Mouse (Mus musculus) left cerebral cortex, adult 2 months (tissue): ENCODE data around the gene Olfr958. TPM values are rescaled to one million over a fixed set of nuclear protein-coding genes. Genes with fewer than 3 reads are reported as not detected.

Experiments used
- DNase-seq, 2 experiments: peaks; one replicate each; pipeline ENCODE4 v3.0.0; 2021 to 2022; ENCODE audit warnings: low spot score in 2 of 2, mixed read lengths in 1 of 2; ENCODE audit errors: extremely low spot score in 1 of 2
- H3K27ac ChIP-seq: fragments of 200-600 bp; 2 replicates; pipeline ENCODE4 v1.8.1; 2022
- H3K4me3 ChIP-seq: fragments of 200-600 bp; 2 replicates; pipeline ENCODE4 v1.8.1; 2022
- CTCF ChIP-seq: fragments of 200-600 bp; IDR thresholded peaks from 2 replicates; pipeline ENCODE4 v1.8.1; 2022; ENCODE audit warnings: antibody characterized with exemption, mild to moderate bottlenecking, moderate library complexity
- intact Hi-C: fragments of 180-260 bp; cut with DNase I; formaldehyde crosslinking; loops from one replicate; pipeline ENCODE4 v1.15.1; 2025
- long read RNA-seq, 2 experiments: library from polyadenylated mRNA; stranded (forward); transcript quantifications; one replicate each; pipeline ENCODE4 v2.0.0; 2021; ENCODE audit warnings: borderline mapping rate in 2 of 2
- total RNA-seq, 2 experiments: library from RNA; stranded (reverse); gene quantifications; 2 replicates each; pipeline ENCODE4 v1.2.3; 2021

Gene Olfr958
- not detected for total RNA-seq
- long read RNA-seq, experiment 1: 0 reads
- long read RNA-seq, experiment 2: 0 reads

DNA sequence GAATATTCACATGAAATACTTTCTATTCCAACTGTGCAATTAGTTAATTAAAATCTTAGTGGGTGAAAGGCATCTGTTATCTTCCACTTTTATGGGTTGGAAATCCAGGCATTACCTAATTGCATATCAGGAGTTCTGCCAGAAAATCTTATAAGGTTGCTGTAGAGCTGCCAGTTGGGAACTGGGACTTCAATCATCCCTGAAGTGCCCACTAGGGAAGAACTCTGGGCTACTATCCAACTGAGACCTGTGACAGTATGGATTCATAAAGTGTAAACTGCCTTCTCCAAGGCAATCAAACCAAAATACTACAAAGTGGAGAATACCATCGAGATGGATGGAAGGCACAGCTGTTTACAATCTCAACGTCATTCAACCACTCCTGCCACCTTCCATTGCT lies at the start of gene Olfr958:
TSS of gene Olfr958 (minus strand) at position 109 of the 400 bp plus-strand sequence.
- no peak for TF ChIP-seq CTCF
- no peak within 1 kb of the TSS for H3K27ac ChIP-seq
- no peak within 1 kb of the TSS for H3K4me3 ChIP-seq
- DNase-seq: no peak
- intact Hi-C loops: no loop called here

DNA sequence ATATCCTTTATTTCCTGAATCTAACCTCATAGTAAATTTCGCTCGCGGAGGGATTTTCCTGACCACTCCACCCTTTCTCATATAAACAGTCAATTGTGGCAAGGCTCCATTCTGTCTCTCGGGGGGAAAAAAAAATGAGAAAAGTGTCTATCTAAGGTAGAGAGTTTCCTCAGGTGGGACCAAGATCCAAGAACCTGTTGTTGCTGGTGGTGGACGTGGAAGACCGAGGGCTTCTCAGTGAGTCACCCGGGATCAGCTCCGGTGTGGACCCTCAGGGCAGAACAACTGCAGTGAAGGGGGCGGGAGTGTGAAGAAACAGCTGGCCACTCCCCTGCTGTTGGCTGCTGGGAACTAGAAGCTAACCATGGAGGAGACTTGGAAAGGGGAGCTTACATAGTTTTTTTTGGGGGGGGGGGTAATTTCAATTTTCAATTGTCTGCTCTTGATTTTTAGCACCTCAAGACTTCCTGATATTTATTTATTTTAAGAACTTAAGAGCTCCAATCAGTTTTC lies 49.5 kb upstream of the Olfr958 start:
- Histone ChIP-seq H3K27ac (no peak overlapping the region), H3K4me3 (peak overlapping the region; percentile 17)
- intact Hi-C loops: no loop called here
- no peak for TF ChIP-seq CTCF
- no peak for DNase-seq

DNA sequence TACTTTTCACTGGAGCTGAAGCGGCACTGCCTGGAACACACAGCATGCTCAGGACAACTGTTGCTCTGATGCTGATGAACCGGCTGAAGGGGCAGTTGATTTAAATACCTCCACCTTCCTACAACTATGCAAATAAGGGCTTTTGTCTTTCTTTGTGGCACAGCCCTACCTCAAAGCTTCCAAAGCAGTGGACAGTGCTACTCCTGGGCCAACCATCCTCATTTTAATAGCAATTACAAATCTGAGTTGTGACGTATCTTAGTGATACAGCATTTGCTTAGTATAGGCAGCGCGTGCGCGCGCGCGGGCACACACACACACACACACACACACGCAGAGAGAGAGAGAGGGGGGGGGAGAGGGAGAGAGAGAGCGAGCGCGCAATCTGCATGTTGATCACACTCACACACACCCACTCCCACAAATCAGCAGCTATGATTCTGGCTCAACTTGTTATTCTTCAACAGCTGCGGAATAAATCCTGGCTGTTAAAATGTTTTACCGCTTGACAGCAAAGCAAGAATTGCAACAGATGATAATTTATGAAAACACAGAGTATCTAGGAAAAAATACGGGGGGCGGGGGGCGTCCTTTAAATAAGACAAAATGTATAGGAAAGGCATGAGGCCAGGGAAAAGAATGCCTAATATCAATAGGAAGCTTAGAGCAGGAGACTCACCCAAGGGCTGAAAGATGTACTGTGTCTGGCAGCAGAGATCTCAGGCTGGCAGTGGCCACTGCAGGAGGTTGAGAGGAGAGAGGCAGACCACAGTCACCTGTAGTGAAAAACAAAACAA lies 48.9 kb upstream of the Olfr958 start:
- intact Hi-C loops: no loop called here
- DNase-seq: peak; percentile 14 to 16
- TF ChIP-seq CTCF: no peak
- peak overlapping the region; percentile 26 for H3K4me3 ChIP-seq
- H3K27ac ChIP-seq: no peak overlapping the region

DNA sequence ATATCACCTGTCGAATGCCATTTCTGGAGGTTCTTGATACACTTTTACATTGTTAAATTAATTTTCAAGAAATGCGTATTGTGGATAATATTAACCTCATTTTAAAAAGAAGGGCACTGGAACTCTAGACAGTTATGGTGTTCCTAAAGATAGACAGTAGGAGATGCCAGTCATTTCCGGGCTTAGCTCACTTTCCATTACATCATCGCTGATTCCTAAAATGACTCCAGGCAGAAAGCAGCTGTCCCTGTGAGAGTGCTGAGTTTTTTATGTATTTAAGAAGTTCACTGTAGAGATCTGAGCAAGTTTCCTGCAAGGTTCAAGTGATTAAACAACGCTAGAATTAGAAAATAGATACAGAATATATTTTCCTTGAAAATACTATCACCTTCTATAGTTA lies 23.2 kb upstream of the Olfr958 start:
- H3K27ac ChIP-seq: no peak overlapping the region
- intact Hi-C loops: no loop called here
- no peak for TF ChIP-seq CTCF
- no peak overlapping the region for H3K4me3 ChIP-seq
- no peak for DNase-seq

DNA sequence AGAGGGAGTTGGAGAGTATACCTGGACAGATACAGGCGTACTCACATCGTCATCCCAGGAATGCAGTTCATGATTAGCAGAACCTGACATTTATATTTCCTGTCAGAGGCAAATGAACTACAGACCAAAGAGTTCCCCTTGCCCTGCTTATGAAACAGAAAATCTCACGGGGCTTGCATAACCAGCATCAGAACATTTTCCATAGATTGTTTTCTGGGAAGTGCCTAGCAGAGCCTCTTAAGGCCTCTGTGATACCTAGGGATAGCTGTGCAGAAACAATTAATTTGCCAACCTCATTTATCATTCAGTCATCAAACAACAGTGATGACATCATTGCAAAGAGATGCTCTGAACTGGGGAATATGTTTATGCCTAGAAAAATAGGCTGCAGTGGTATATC lies 21.6 kb upstream of the Olfr958 start, which contains the start of gene Olfr959:
TSS of gene Olfr959 (minus strand) at position 101 of the 400 bp plus-strand sequence.
- no peak for DNase-seq
- Histone ChIP-seq H3K4me3 (no peak within 1 kb of the TSS), H3K27ac (no peak within 1 kb of the TSS)
- TF ChIP-seq CTCF: no peak
- intact Hi-C loops: no loop called here

DNA sequence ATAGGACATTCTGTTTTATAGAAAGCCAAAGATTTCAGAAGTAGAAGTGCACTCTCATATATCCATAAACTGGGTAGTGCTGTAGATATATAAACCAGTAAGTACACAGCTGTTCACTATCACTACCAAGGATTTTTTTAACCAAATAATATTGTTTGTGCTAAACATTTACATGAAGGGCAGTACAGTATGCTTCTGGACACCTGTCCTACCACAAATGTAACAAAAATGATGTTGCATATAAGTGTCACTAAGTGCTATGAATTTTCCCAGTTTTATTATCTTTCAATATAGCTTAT lies 4.4 kb upstream of the Olfr958 start:
- Histone ChIP-seq H3K4me3 (no peak overlapping the region), H3K27ac (no peak overlapping the region; the same call in 1 of the 2 replicates)
- no peak for DNase-seq
- TF ChIP-seq CTCF: no peak
- intact Hi-C loops: no loop called here

DNA sequence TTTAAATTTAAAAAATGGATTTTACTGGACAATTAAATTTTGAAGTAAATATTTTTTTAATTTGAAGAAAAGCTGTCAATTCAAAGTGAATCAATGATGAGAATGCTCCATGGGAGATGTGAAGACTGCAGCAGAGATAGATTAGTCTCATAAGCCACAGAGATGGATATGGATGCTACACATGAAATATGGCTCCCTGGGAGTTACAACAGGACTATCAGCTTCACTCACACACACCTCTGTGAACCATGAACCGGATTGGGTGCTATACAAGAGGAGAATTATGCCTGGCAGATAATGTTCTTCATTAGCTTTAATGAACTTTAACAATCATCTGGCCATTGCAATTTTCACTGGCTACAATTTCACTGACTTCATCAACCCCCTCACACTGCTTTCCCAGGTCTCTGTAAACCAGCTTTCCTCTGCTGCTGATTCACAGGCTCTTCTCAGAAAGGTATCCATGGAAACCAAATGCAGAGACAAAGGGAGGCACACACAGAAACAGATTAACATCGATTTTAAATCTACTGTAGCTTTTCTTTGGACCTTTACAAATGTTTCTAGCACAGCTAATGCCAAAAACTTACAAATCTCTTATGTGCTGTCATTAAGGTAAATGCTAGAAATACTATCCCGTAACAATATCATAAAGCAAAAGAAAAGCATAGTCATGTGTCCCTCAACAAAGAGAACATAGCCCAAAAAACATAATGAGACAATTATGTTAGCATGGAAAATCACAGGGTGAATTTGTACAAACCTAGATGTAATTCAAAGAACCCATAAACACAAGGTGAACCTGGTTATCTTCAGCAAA lies 3.9 kb upstream of the Olfr958 start:
- Histone ChIP-seq H3K4me3 (no peak overlapping the region), H3K27ac (peak overlapping the region; percentile 49; the same call in 1 of the 2 replicates)
- intact Hi-C loops: no loop called here
- TF ChIP-seq CTCF: no peak
- peak in 1 of 2 experiments; percentile 15 for DNase-seq

DNA sequence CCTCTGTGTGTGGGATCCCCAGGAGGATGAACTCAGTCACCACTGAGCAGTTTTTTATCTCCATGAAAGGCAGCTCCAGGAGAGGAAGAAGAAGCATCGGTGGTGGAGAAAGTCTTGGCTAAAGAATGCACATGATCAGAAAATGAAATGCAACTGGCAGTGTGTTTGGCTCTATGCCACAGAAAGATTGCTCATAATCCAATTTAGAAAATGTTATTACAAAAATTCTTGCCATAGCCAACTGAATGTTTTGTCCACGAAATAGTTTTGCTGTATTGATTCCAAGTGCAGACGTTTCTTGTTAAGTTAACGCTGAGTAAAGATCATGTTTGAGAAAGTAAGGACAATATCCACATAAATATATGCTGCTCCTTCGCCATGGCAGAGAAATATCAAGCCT lies 3.0 kb downstream of the Olfr958 start:
- intact Hi-C loops: no loop called here
- no peak for TF ChIP-seq CTCF
- Histone ChIP-seq H3K27ac (no peak overlapping the region), H3K4me3 (no peak overlapping the region)
- no peak for DNase-seq

DNA sequence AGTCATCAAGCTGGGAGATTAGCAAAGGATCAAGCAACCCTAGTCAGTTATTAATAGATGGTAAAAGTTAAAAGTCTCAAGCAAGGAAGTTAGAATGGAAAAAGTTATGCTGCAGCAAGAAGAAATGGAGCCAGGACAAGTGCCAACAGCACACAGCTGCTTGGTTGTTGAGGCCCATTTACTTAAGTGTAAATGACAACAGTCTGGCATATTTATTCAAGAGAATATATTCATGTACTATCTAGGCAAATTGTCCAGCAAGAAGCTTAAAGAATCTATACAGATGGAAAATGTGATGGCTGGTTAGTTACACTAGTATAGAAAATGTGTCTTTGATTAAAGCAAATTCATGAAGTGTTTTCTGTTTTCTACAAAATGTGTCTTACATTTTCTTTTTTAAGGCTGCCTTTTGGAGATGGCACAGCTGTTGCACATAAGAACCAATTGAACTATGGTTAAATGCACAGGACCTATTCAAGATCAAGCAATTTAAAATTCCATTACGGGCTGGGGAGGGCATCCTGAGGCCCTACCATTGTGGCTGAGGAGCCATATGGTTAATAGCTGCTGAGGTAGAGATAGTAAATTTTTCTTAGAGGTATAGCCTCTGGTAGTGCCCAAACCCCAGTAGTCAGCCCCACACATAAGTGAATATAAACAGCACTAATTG lies 30.1 kb downstream of the Olfr958 start:
- TF ChIP-seq CTCF: no peak
- H3K4me3 ChIP-seq: no peak overlapping the region
- H3K27ac ChIP-seq: no peak overlapping the region
- intact Hi-C loops: no loop called here
- no peak for DNase-seq

DNA sequence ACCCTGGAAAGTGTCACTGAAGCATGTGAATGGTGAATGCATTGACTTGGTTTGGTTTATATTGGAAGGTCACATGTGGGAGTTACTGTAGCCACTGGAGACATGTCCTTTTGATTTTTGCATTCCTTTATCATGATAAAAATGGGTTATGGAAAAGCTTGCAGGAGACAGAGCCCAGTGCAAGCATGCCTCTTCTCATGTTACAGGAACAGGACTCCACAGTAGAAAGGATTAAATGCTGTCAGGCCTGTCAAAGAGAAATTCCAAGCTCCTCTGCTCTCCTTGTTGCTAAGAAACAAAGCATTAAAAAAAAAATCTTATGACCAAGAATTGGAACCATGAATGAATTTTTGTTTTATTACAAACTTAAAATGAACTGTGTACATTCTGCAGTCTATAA lies 35.3 kb downstream of the Olfr958 start:
- DNase-seq: no peak
- no peak for TF ChIP-seq CTCF
- no peak overlapping the region for H3K27ac ChIP-seq
- intact Hi-C loops: loop anchor here (10.0 kb wide), 2 partner anchors 676 to 714 kb away; partner anchors contain the start of gene Zfp202
- no peak overlapping the region for H3K4me3 ChIP-seq

DNA sequence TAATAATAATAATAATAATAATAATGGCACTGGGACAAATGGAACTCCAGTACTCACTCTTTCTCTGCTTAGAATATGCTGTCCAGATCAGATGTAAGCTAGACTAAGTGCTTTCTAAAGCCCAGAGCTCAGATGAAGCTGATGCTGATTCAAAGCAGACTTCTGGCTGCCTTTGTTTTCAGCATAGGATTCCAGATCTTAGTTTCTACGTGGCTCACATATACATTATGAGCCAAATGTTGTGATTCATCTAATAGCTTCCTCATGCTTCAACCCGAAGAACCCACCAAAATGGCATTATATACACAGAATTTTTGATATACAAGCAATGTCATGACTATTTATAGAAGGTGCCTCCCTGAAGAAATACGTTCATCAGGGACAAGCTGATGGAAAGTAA lies 38.3 kb downstream of the Olfr958 start, which contains the start of gene Olfr957:
TSS of gene Olfr957 (minus strand) at position 279 of the 400 bp plus-strand sequence.
- intact Hi-C loops: loop anchor here (10.0 kb wide), 2 partner anchors 679 to 711 kb away; partner anchors contain the start of gene Zfp202
- Histone ChIP-seq H3K27ac (no peak within 1 kb of the TSS), H3K4me3 (no peak within 1 kb of the TSS)
- DNase-seq: no peak
- TF ChIP-seq CTCF: no peak

DNA sequence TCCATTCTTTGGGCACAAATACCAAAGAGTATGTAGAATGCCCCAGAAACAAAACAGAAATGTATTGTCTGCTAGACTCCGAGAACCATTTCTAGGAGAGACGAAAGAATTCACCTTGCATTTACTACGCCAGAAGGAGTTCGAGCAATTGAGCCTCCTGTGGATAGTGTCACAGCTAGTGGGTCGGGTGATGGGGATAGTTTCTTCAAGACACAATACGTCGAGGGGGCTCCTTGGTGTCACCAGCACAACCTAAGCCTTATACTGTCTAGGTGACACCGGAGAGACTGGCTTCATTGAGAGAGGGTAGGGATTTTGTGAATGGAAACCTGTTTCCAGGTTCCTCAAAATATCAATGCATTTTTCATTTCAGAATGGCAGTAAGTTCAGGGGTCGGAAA lies 44.4 kb downstream of the Olfr958 start:
- H3K27ac ChIP-seq: no peak overlapping the region
- intact Hi-C loops: loop anchor here (1.0 kb wide), 1 partner anchor 103 kb away; no protein-coding TSS in a partner anchor
- TF ChIP-seq CTCF: no peak
- no peak overlapping the region for H3K4me3 ChIP-seq
- DNase-seq: no peak
